Mouse (Mus musculus): ENCODE results near the gene Timm29.

DNA sequence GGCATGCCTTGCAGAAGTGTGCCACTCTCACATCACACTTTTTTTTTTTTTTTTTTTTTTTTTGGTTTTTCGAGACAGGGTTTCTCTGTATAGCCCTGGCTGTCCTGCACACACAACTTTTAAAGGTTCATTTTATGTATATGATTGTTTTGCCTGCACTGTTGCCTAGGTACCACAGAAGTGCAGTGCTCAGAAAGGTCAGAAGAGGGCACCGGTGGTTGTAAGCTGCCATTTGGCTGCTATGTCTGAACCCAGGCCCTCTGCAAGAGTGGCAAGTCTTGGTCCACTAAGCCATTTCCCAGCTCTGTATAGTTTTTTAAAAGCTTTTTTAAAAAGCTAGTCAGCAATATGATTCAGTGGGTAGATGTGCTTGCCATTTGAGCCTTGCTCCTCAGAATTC is 5.7 kb downstream of the Timm29 start:
- TF ChIP-seq CTCF (IDR thresholded peaks at IDR 0.05), result peak; percentile 43
- TF ChIP-seq EP300 (IDR thresholded peaks at IDR 0.05), result no peak
